Mouse (Mus musculus) MEL (cell line): ENCODE data around the gene Crybb2.

ENCODE experiments used
- CHD1 ChIP-seq: IDR thresholded peaks from 2 replicates; pipeline ENCODE4 v1.6.1; 2012; ENCODE audit warnings: low read depth, mild to moderate bottlenecking, inconsistent platforms, low read length, improper control_type of control experiment
- CTCF ChIP-seq, 3 experiments: IDR thresholded peaks in 2 of 3; conservative IDR thresholded peaks in 1 of 3; 2 replicates each; pipeline ENCODE4 v1.5.1; 2011 to 2012; ENCODE audit warnings: low read length in 3 of 3, low read depth in 2 of 3, mild to moderate bottlenecking in 2 of 3, improper control_type of control experiment in 1 of 3, inconsistent platforms in 1 of 3, mixed read lengths in 1 of 3, moderate library complexity in 1 of 3; ENCODE audit not compliant: control insufficient read depth in 1 of 3, insufficient read depth in 1 of 3, poor library complexity in 1 of 3, severe bottlenecking in 1 of 3
- E2F4 ChIP-seq: IDR thresholded peaks from 2 replicates; pipeline ENCODE4 v1.6.1; 2011; ENCODE audit warnings: low read depth, low read length, improper control_type of control experiment, borderline replicate concordance
- EP300 ChIP-seq, 2 experiments: IDR thresholded peaks; 2 replicates each; pipeline ENCODE4 v1.6.1; 2011; ENCODE audit warnings: improper control_type of control experiment in 2 of 2, low read length in 2 of 2, low read depth in 1 of 2, mild to moderate bottlenecking in 1 of 2
- NELFE ChIP-seq: IDR thresholded peaks from 2 replicates; pipeline ENCODE4 v1.6.1; 2011; ENCODE audit warnings: low read depth, low read length, improper control_type of control experiment
- POLR2A ChIP-seq, 2 experiments: IDR thresholded peaks; 2 replicates each; pipeline ENCODE4 v1.6.1; 2011 to 2012; ENCODE audit warnings: low read length in 2 of 2, mild to moderate bottlenecking in 2 of 2, control low read depth in 1 of 2, improper control_type of control experiment in 1 of 2, low read depth in 1 of 2, moderate library complexity in 1 of 2; ENCODE audit not compliant: control insufficient read depth in 1 of 2, insufficient read depth in 1 of 2, poor library complexity in 1 of 2
- POLR2AphosphoS2 ChIP-seq: IDR thresholded peaks from 2 replicates; pipeline ENCODE4 v1.6.1; 2011; ENCODE audit warnings: low read length, improper control_type of control experiment
- ZNF384 ChIP-seq: IDR thresholded peaks from 2 replicates; pipeline ENCODE4 v1.6.1; 2012; ENCODE audit warnings: low read depth, mild to moderate bottlenecking, inconsistent platforms, low read length, improper control_type of control experiment

DNA sequence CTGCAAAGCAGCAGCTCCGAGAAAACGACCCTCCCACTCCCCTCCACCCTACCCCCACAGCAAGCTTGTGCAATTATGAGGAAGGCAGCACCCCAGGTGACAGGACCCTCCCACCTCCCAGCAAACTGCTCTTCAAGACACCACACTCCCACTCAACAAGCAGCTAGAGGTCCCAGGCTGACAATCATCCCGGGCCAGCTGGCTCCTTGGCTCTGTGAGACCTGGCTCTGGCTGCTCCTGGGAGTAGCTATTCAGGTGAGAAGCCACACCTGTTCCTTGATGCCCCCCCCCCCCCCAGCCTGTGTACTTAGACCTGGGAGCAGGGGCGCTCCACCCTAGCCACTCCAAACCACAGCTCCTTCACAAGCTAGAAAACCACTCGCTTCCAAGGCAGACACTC, 43.2 kb upstream of the Crybb2 start:
- no peak for TF ChIP-seq EP300 (IDR thresholded peaks at IDR 0.05; ENCODE audit: low read depth in 1 of 2, low read length in 2 of 2)
- no peak for TF ChIP-seq CHD1
- TF ChIP-seq POLR2A (IDR thresholded peaks at IDR 0.05; ENCODE audit: control insufficient read depth in 1 of 2, insufficient read depth in 1 of 2, low read depth in 1 of 2, low read length in 2 of 2, poor library complexity in 1 of 2): no peak
- TF ChIP-seq POLR2AphosphoS2: no peak
- no peak for TF ChIP-seq NELFE
- no peak for TF ChIP-seq ZNF384
- TF ChIP-seq E2F4: no peak
- no peak for TF ChIP-seq CTCF (IDR thresholded peaks at IDR 0.05 in 2 of 3, conservative IDR thresholded peaks at IDR 0.05 in 1 of 3; ENCODE audit: control insufficient read depth in 1 of 3, insufficient read depth in 1 of 3, low read depth in 2 of 3, low read length in 3 of 3, poor library complexity in 1 of 3, severe bottlenecking in 1 of 3)
